Mouse (Mus musculus): ENCODE measurements around the gene Prkd2. TPM values are rescaled to one million over a fixed set of nuclear protein-coding genes. Genes with fewer than 3 reads are reported as not detected.
A peak's percentile ranks its signal among the peaks of the same experiment; 100 is the strongest.

Gene Prkd2
- total and polyA plus RNA-seq, 3 experiments: 9.8 to 39.0 (median 18.0) TPM

GRCm38 (mm10) chr7:16853302-16853831 lies 10.7 kb downstream of the Prkd2 start:
- Histone ChIP-seq H3K9me3 (replicated peaks; ENCODE audit: low read length) (no peaks in the 10 kb centered on the region), H3K9ac (ENCODE audit: insufficient read depth, low read depth) (no peak overlapping the region), H3K4me1 (ENCODE audit: control insufficient read depth in 1 of 2, insufficient read depth in 2 of 2) (peaks cover 0 to 22% of the 10 kb centered on the region in 2 experiments; a peak in 2 of 4 replicates), H3K27me3 (replicated peaks) (no peaks in the 10 kb centered on the region), H3K79me2 (replicated peaks; ENCODE audit: control insufficient read depth, extremely low read depth, insufficient read depth, poor library complexity, severe bottlenecking) (no peaks in the 10 kb centered on the region), H3K4me2 (ENCODE audit: insufficient read depth, low read depth, poor library complexity, severe bottlenecking) (no peak overlapping the region), H3K4me3 (replicated peaks in 1 of 3; ENCODE audit: low read depth in 2 of 3, low read length in 2 of 3, poor library complexity in 1 of 3) (no peak overlapping the region), H3K36me3 (replicated peaks in 1 of 2; ENCODE audit: control insufficient read depth in 1 of 2, insufficient read depth in 1 of 2, low read length in 1 of 2) (peaks cover 86 to 90% of the 10 kb centered on the region in 2 experiments), H3K27ac (ENCODE audit: insufficient read depth, low read depth) (no peak overlapping the region)
- dilution Hi-C loops (cut with MboI; ENCODE audit: extremely low pct_ligation_motif_present, extremely low pct_unique_long_range_greater_than_20kb, low sequenced_read_pairs) (no loop called here), in situ Hi-C loops (cut with MboI; ENCODE audit: low pct_ligation_motif_present, low pct_unique_long_range_greater_than_20kb, low sequenced_read_pairs) (no loop called here)
- DNase-seq (ENCODE audit: extremely low read depth): no peak
- TF ChIP-seq UBTF (IDR thresholded peaks at IDR 0.05; ENCODE audit: low read depth, low read length) (no peak), NELFE (IDR thresholded peaks at IDR 0.05; ENCODE audit: low read depth, low read length) (no peak), USF2 (conservative IDR thresholded peaks at IDR 0.05; ENCODE audit: low read depth, low read length) (no peak), ZC3H11A (IDR thresholded peaks at IDR 0.05; ENCODE audit: low read depth, low read length) (no peak), ELF1 (IDR thresholded peaks at IDR 0.05; ENCODE audit: low read depth, low read length) (no peak), NRF1 (IDR thresholded peaks at IDR 0.05; ENCODE audit: low read depth, low read length) (no peak), E2F4 (IDR thresholded peaks at IDR 0.05; ENCODE audit: insufficient replicate concordance, low read depth, low read length) (no peak), CHD1 (IDR thresholded peaks at IDR 0.05; ENCODE audit: low read depth, low read length) (no peak), ZNF384 (IDR thresholded peaks at IDR 0.05; ENCODE audit: low read depth, low read length) (no peak), RCOR1 (conservative IDR thresholded peaks at IDR 0.05; ENCODE audit: low read depth, low read length) (no peak), CTCF (conservative IDR thresholded peaks at IDR 0.05 in 1 of 2, IDR thresholded peaks at IDR 0.05 in 1 of 2; ENCODE audit: low read depth in 2 of 2, low read length in 2 of 2) (no peak), ZMIZ1 (IDR thresholded peaks at IDR 0.05; ENCODE audit: low read depth, low read length) (no peak), MAZ (IDR thresholded peaks at IDR 0.05; ENCODE audit: low read depth, low read length) (no peak), KAT2A (IDR thresholded peaks at IDR 0.05; ENCODE audit: insufficient replicate concordance, low read length) (no peak), PAX5 (IDR thresholded peaks at IDR 0.05; ENCODE audit: low read length) (no peak), BHLHE40 (IDR thresholded peaks at IDR 0.05; ENCODE audit: low read depth, low read length) (no peak), IRF4 (IDR thresholded peaks at IDR 0.05; ENCODE audit: low read depth, low read length) (no peak), TBP (conservative IDR thresholded peaks at IDR 0.05; ENCODE audit: low read depth, low read length) (no peak), ETS1 (conservative IDR thresholded peaks at IDR 0.05; ENCODE audit: low read depth, low read length) (no peak)

DNA sequence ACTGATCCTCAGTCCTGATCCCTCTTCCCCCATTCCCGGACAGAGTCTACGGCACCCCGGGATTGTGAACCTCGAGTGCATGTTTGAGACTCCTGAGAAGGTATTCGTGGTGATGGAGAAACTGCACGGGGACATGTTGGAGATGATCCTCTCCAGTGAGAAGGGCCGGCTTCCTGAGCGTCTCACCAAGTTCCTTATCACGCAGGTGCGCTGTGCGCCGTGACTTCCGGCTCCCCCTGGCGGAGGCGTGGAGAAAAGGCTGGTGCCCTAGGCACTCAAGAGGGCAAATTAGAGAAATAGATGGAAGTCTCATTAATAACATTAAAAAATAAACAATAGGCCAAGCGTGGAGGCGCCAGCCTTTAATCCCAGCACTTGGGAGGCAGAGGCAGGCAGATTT lies 15.6 kb downstream of the Prkd2 start:
- H3K4me1 ChIP-seq (ENCODE audit: control insufficient read depth in 1 of 2, insufficient read depth in 2 of 2): peaks cover 0 to 16% of the 10 kb centered on the region in 2 experiments; a peak in 2 of 4 replicates
- no peaks in the 10 kb centered on the region for H3K9me3 ChIP-seq (replicated peaks; ENCODE audit: low read length)
- no peak overlapping the region for H3K4me3 ChIP-seq (replicated peaks in 1 of 3; ENCODE audit: low read depth in 2 of 3, low read length in 2 of 3, poor library complexity in 1 of 3)
- no peak overlapping the region for H3K9ac ChIP-seq (ENCODE audit: insufficient read depth, low read depth)
- H3K27me3 ChIP-seq (replicated peaks): no peaks in the 10 kb centered on the region
- no peak overlapping the region for H3K4me2 ChIP-seq (ENCODE audit: insufficient read depth, low read depth, poor library complexity, severe bottlenecking)
- H3K79me2 ChIP-seq (replicated peaks; ENCODE audit: control insufficient read depth, extremely low read depth, insufficient read depth, poor library complexity, severe bottlenecking): no peaks in the 10 kb centered on the region
- in situ Hi-C loops (cut with MboI; ENCODE audit: low pct_ligation_motif_present, low pct_unique_long_range_greater_than_20kb, low sequenced_read_pairs): no loop called here
- no peak overlapping the region for H3K27ac ChIP-seq (ENCODE audit: insufficient read depth, low read depth)
- dilution Hi-C loops (cut with MboI; ENCODE audit: extremely low pct_ligation_motif_present, extremely low pct_unique_long_range_greater_than_20kb, low sequenced_read_pairs): no loop called here
- H3K36me3 ChIP-seq (replicated peaks in 1 of 2; ENCODE audit: control insufficient read depth in 1 of 2, insufficient read depth in 1 of 2, low read length in 1 of 2): peaks cover 72 to 94% of the 10 kb centered on the region in 2 experiments
- no peak for DNase-seq (ENCODE audit: extremely low read depth)
- TF ChIP-seq EP300 (IDR thresholded peaks at IDR 0.05; ENCODE audit: low read length): no peak
- no peak for TF ChIP-seq IRF4 (IDR thresholded peaks at IDR 0.05; ENCODE audit: low read depth, low read length)
- no peak for TF ChIP-seq MXI1 (IDR thresholded peaks at IDR 0.05; ENCODE audit: low read depth, low read length)
- no peak for TF ChIP-seq JUND (conservative IDR thresholded peaks at IDR 0.05; ENCODE audit: low read depth, low read length)
- TF ChIP-seq NRF1 (IDR thresholded peaks at IDR 0.05; ENCODE audit: low read depth, low read length): no peak
- TF ChIP-seq USF2 (conservative IDR thresholded peaks at IDR 0.05; ENCODE audit: low read depth, low read length): no peak
- TF ChIP-seq POLR2AphosphoS2 (IDR thresholded peaks at IDR 0.05; ENCODE audit: low read depth, low read length): no peak
- peak; percentile 55 for TF ChIP-seq SMC3 (IDR thresholded peaks at IDR 0.05; ENCODE audit: low read depth, low read length)
- TF ChIP-seq CHD1 (IDR thresholded peaks at IDR 0.05; ENCODE audit: low read depth, low read length): no peak
- TF ChIP-seq UBTF (IDR thresholded peaks at IDR 0.05; ENCODE audit: low read depth, low read length): no peak
- no peak for TF ChIP-seq ZC3H11A (IDR thresholded peaks at IDR 0.05; ENCODE audit: low read depth, low read length)
- no peak for TF ChIP-seq BHLHE40 (IDR thresholded peaks at IDR 0.05; ENCODE audit: low read depth, low read length)
- TF ChIP-seq TBP (conservative IDR thresholded peaks at IDR 0.05; ENCODE audit: low read depth, low read length): no peak
- no peak for TF ChIP-seq E2F4 (IDR thresholded peaks at IDR 0.05; ENCODE audit: insufficient replicate concordance, low read depth, low read length)
- TF ChIP-seq TCF12 (IDR thresholded peaks at IDR 0.05; ENCODE audit: low read depth, low read length): no peak
- peak; percentile 23 for TF ChIP-seq RAD21 (IDR thresholded peaks at IDR 0.05; ENCODE audit: low read depth, low read length)
- TF ChIP-seq MAX (IDR thresholded peaks at IDR 0.05; ENCODE audit: low read length): no peak
- TF ChIP-seq SIN3A (IDR thresholded peaks at IDR 0.05; ENCODE audit: low read length): no peak
- TF ChIP-seq MYC (IDR thresholded peaks at IDR 0.05; ENCODE audit: low read depth, low read length): no peak
- TF ChIP-seq GABPA (IDR thresholded peaks at IDR 0.05; ENCODE audit: insufficient replicate concordance, low read depth, low read length): no peak
- peak; percentile 21 to 67; a peak in 3 of 4 replicates for TF ChIP-seq CTCF (conservative IDR thresholded peaks at IDR 0.05 in 1 of 2, IDR thresholded peaks at IDR 0.05 in 1 of 2; ENCODE audit: low read depth in 2 of 2, low read length in 2 of 2)
- no peak for TF ChIP-seq MEF2A (IDR thresholded peaks at IDR 0.05; ENCODE audit: borderline replicate concordance, low read depth, low read length)
- no peak for TF ChIP-seq POLR2A (IDR thresholded peaks at IDR 0.05; ENCODE audit: low read depth, low read length)
